Mouse (Mus musculus): ENCODE data around the gene Csrp1. TPM values are rescaled to one million over a fixed set of nuclear protein-coding genes. Genes with fewer than 3 reads are reported as not detected.
A peak's percentile ranks its signal among the peaks of the same experiment; 100 is the strongest.

Csrp1 gene
- polyA plus RNA-seq, 1 experiment from 2014 or later: 51.9 TPM

GRCm38 (mm10) chr1:135684895-135685294 lies 35.0 kb upstream of the Csrp1 start:
- Histone ChIP-seq H3K36me3 (replicated peaks) (no peaks in the 10 kb centered on the region), H3K27ac (replicated peaks) (no peak overlapping the region), H3K4me1 (peaks cover 41% of the 10 kb centered on the region), H3K27me3 (replicated peaks; ENCODE audit: low read depth, poor library complexity, severe bottlenecking) (peaks cover 53% of the 10 kb centered on the region), H3K9me3 (no peaks in the 10 kb centered on the region), H3K4me3 (no peak overlapping the region)
- DNase-seq (ENCODE audit: low spot score): no peak
- 52% methylated on average over 4 of the region's 4 CpGs for WGBS

GRCm38 (mm10) chr1:135685316-135685715 lies 34.5 kb upstream of the Csrp1 start:
- H3K27ac ChIP-seq (replicated peaks): no peak overlapping the region
- no peaks in the 10 kb centered on the region for H3K9me3 ChIP-seq
- peaks cover 57% of the 10 kb centered on the region for H3K27me3 ChIP-seq (replicated peaks; ENCODE audit: low read depth, poor library complexity, severe bottlenecking)
- H3K36me3 ChIP-seq (replicated peaks): no peaks in the 10 kb centered on the region
- no peak for DNase-seq (ENCODE audit: low spot score)
- 40% methylated on average over 6 of the region's 6 CpGs for WGBS
- peak overlapping the region; percentile 14; the same call in 1 of the 2 replicates for H3K4me3 ChIP-seq
- peaks cover 41% of the 10 kb centered on the region for H3K4me1 ChIP-seq

GRCm38 (mm10) chr1:135686792-135687510 lies 32.9 kb upstream of the Csrp1 start:
- peak; percentile 70 for DNase-seq (ENCODE audit: low spot score)
- Histone ChIP-seq H3K36me3 (replicated peaks) (no peaks in the 10 kb centered on the region), H3K27me3 (replicated peaks; ENCODE audit: low read depth, poor library complexity, severe bottlenecking) (peaks cover 71% of the 10 kb centered on the region), H3K27ac (replicated peaks) (peak overlapping the region; percentile 92), H3K4me1 (peaks cover 47% of the 10 kb centered on the region), H3K9me3 (no peaks in the 10 kb centered on the region), H3K4me3 (peak overlapping the region; percentile 84)
- under 1% methylated on average over 19 of the region's 19 CpGs for WGBS

- peak overlapping the region; percentile 92 for H3K27ac ChIP-seq (replicated peaks)
- DNase-seq (ENCODE audit: low spot score): peak; percentile 91
- H3K4me3 ChIP-seq: peak overlapping the region; percentile 84
- no peaks in the 10 kb centered on the region for H3K36me3 ChIP-seq (replicated peaks)
- H3K27me3 ChIP-seq (replicated peaks; ENCODE audit: low read depth, poor library complexity, severe bottlenecking): peaks cover 71% of the 10 kb centered on the region
- no peaks in the 10 kb centered on the region for H3K9me3 ChIP-seq
- WGBS: under 1% methylated on average over 81 of the region's 81 CpGs
- peaks cover 47% of the 10 kb centered on the region for H3K4me1 ChIP-seq
Observed at GRCm38 (mm10) chr1:135687771-135688492, 31.9 kb upstream of the Csrp1 start.

- no peaks in the 10 kb centered on the region for H3K36me3 ChIP-seq (replicated peaks)
- peak overlapping the region; percentile 92 for H3K27ac ChIP-seq (replicated peaks)
- 9% methylated on average over 6 of the region's 6 CpGs for WGBS
- H3K4me3 ChIP-seq: peak overlapping the region; percentile 84
- H3K4me1 ChIP-seq: peaks cover 47% of the 10 kb centered on the region
- peak; percentile 35 for DNase-seq (ENCODE audit: low spot score)
- H3K27me3 ChIP-seq (replicated peaks; ENCODE audit: low read depth, poor library complexity, severe bottlenecking): peaks cover 71% of the 10 kb centered on the region
- H3K9me3 ChIP-seq: no peaks in the 10 kb centered on the region
Observed at GRCm38 (mm10) chr1:135688686-135689085, 31.2 kb upstream of the Csrp1 start.

- Histone ChIP-seq H3K4me3 (no peak overlapping the region), H3K9me3 (no peaks in the 10 kb centered on the region), H3K27ac (replicated peaks) (peak overlapping the region; percentile 27; the same call in 1 of the 2 replicates), H3K36me3 (replicated peaks) (no peaks in the 10 kb centered on the region), H3K27me3 (replicated peaks; ENCODE audit: low read depth, poor library complexity, severe bottlenecking) (peaks cover 52% of the 10 kb centered on the region), H3K4me1 (peaks cover 38% of the 10 kb centered on the region)
- no peak for DNase-seq (ENCODE audit: low spot score)
- 79% methylated on average over 6 of the region's 6 CpGs for WGBS
Observed at GRCm38 (mm10) chr1:135690784-135691416, 29.0 kb upstream of the Csrp1 start.

GRCm38 (mm10) chr1:135691417-135691815 lies 28.4 kb upstream of the Csrp1 start:
- peaks cover 33% of the 10 kb centered on the region for H3K4me1 ChIP-seq
- WGBS: 53% methylated on average over 10 of the region's 10 CpGs
- peaks cover 47% of the 10 kb centered on the region for H3K27me3 ChIP-seq (replicated peaks; ENCODE audit: low read depth, poor library complexity, severe bottlenecking)
- H3K36me3 ChIP-seq (replicated peaks): no peaks in the 10 kb centered on the region
- peak overlapping the region; percentile 27; the same call in 1 of the 2 replicates for H3K27ac ChIP-seq (replicated peaks)
- no peak for DNase-seq (ENCODE audit: low spot score)
- H3K9me3 ChIP-seq: peaks cover 1% of the 10 kb centered on the region; the same call in 1 of the 2 replicates
- H3K4me3 ChIP-seq: no peak overlapping the region

GRCm38 (mm10) chr1:135694181-135694580 lies 25.7 kb upstream of the Csrp1 start:
- no peak for DNase-seq (ENCODE audit: low spot score)
- peaks cover 7% of the 10 kb centered on the region; the same call in 1 of the 2 replicates for H3K9me3 ChIP-seq
- H3K27me3 ChIP-seq (replicated peaks; ENCODE audit: low read depth, poor library complexity, severe bottlenecking): peaks cover 50% of the 10 kb centered on the region
- no peak overlapping the region for H3K27ac ChIP-seq (replicated peaks)
- peaks cover 25% of the 10 kb centered on the region for H3K4me1 ChIP-seq
- no peak overlapping the region for H3K4me3 ChIP-seq
- 78% methylated on average over 11 of the region's 11 CpGs for WGBS
- no peaks in the 10 kb centered on the region for H3K36me3 ChIP-seq (replicated peaks)

- DNase-seq (ENCODE audit: low spot score): no peak
- no peaks in the 10 kb centered on the region for H3K36me3 ChIP-seq (replicated peaks)
- 76% methylated on average over 4 of the region's 4 CpGs for WGBS
- peaks cover 7% of the 10 kb centered on the region; the same call in 1 of the 2 replicates for H3K9me3 ChIP-seq
- H3K4me1 ChIP-seq: peaks cover 24% of the 10 kb centered on the region
- no peak overlapping the region for H3K4me3 ChIP-seq
- H3K27me3 ChIP-seq (replicated peaks; ENCODE audit: low read depth, poor library complexity, severe bottlenecking): peaks cover 35% of the 10 kb centered on the region
- no peak overlapping the region for H3K27ac ChIP-seq (replicated peaks)
Observed at GRCm38 (mm10) chr1:135697462-135697861, 22.4 kb upstream of the Csrp1 start.

GRCm38 (mm10) chr1:135698046-135698445 lies 21.8 kb upstream of the Csrp1 start:
- H3K27ac ChIP-seq (replicated peaks): no peak overlapping the region

GRCm38 (mm10) chr1:135698451-135698921 lies 21.4 kb upstream of the Csrp1 start:
- peak; percentile 71 for DNase-seq (ENCODE audit: low spot score)
- WGBS: 5% methylated on average over 11 of the region's 11 CpGs
- H3K27ac ChIP-seq (replicated peaks): peak overlapping the region; percentile 37; the same call in 1 of the 2 replicates
- H3K27me3 ChIP-seq (replicated peaks; ENCODE audit: low read depth, poor library complexity, severe bottlenecking): peaks cover 35% of the 10 kb centered on the region
- H3K9me3 ChIP-seq: peaks cover 7% of the 10 kb centered on the region; the same call in 1 of the 2 replicates
- H3K4me1 ChIP-seq: peaks cover 24% of the 10 kb centered on the region
- no peaks in the 10 kb centered on the region for H3K36me3 ChIP-seq (replicated peaks)
- H3K4me3 ChIP-seq: peak overlapping the region; percentile 48

More at GRCm38 (mm10) chr1:135698046-135698445, 21.8 kb upstream of the Csrp1 start:
- WGBS: 29% methylated on average over 6 of the region's 6 CpGs
- Histone ChIP-seq H3K4me1 (peaks cover 24% of the 10 kb centered on the region), H3K27me3 (replicated peaks; ENCODE audit: low read depth, poor library complexity, severe bottlenecking) (peaks cover 35% of the 10 kb centered on the region), H3K4me3 (peak overlapping the region; percentile 48), H3K36me3 (replicated peaks) (no peaks in the 10 kb centered on the region), H3K9me3 (peaks cover 7% of the 10 kb centered on the region; the same call in 1 of the 2 replicates)
- DNase-seq (ENCODE audit: low spot score): no peak
